Mouse (Mus musculus) myocyte (in vitro differentiated cells): Measurements from ENCODE around the gene Map2k2.

Experiments used
- CEBPB ChIP-seq: IDR thresholded peaks from 2 replicates; pipeline ENCODE4 v1.6.1; 2011; ENCODE audit warnings: mild to moderate bottlenecking, moderate library complexity; ENCODE audit not compliant: poor library complexity, insufficient read depth, severe bottlenecking
- E2F4 ChIP-seq: IDR thresholded peaks from one replicate; pipeline ENCODE4 v1.6.1; 2011; ENCODE audit warnings: mild to moderate bottlenecking, control low read depth, moderate library complexity; ENCODE audit not compliant: insufficient read depth
- MYOG ChIP-seq, 3 experiments: IDR thresholded peaks; one replicate each; pipeline ENCODE4 v1.6.1; 2011; ENCODE audit warnings: control low read depth in 2 of 3, low read depth in 2 of 3, mild to moderate bottlenecking in 2 of 3; ENCODE audit not compliant: insufficient read length in 2 of 3, control insufficient read depth in 1 of 3, insufficient read depth in 1 of 3
- POLR2A ChIP-seq: IDR thresholded peaks from one replicate; pipeline ENCODE4 v1.6.1; 2011; ENCODE audit warnings: low read depth, mild to moderate bottlenecking, control low read depth, moderate library complexity; ENCODE audit not compliant: insufficient read length
- POLR2AphosphoS2 ChIP-seq: IDR thresholded peaks from one replicate; pipeline ENCODE4 v1.6.1; 2011; ENCODE audit warnings: low read depth, control low read depth; ENCODE audit not compliant: insufficient read length
- TCF12 ChIP-seq: IDR thresholded peaks from one replicate; pipeline ENCODE4 v1.6.1; 2011; ENCODE audit warnings: mild to moderate bottlenecking, control low read depth; ENCODE audit not compliant: poor library complexity, insufficient read depth, severe bottlenecking
- TCF3 ChIP-seq: IDR thresholded peaks from one replicate; pipeline ENCODE4 v1.6.1; 2011; ENCODE audit warnings: low read depth, control low read depth; ENCODE audit not compliant: insufficient read length
- USF1 ChIP-seq: IDR thresholded peaks from one replicate; pipeline ENCODE4 v1.6.1; 2011; ENCODE audit warnings: low read depth, mild to moderate bottlenecking, control low read depth, moderate library complexity

GRCm38 (mm10) chr10:81177491-81177925, 71.8 kb downstream of the Map2k2 start:
- TF ChIP-seq CEBPB = no peak
- peak; percentile 52 for TF ChIP-seq POLR2A
- no peak for TF ChIP-seq TCF12
- no peak for TF ChIP-seq E2F4
- no peak for TF ChIP-seq TCF3
- TF ChIP-seq USF1 = no peak
- no peak for TF ChIP-seq POLR2AphosphoS2
- TF ChIP-seq MYOG (IDR thresholded peaks at IDR 0.05; ENCODE audit: control insufficient read depth in 1 of 3, insufficient read depth in 1 of 3, insufficient read length in 2 of 3, low read depth in 2 of 3) = peak in 1 of 3 experiments; percentile 26
